Mouse (Mus musculus) liver, embryonic 12.5 days (tissue): Measurements from ENCODE around the gene Naa80. TPM values are rescaled to one million over a fixed set of nuclear protein-coding genes. Genes with fewer than 3 reads are reported as not detected.
A peak's percentile ranks its signal among the peaks of the same experiment; 100 is the strongest.

Experiments used
- ATAC-seq: fragments of 200-750 bp; cut with Nextera tagmentation; 2 replicates; pipeline ENCODE4 v1.8.0; 2017; ENCODE audit warnings: moderate number of reproducible peaks, mild to moderate bottlenecking, moderate library complexity
- H3K27ac ChIP-seq: fragments of 300-500 bp; sonication (generic); 2 replicates; pipeline ENCODE4 v1.5.1; 2016; ENCODE audit warnings: mild to moderate bottlenecking
- H3K27me3 ChIP-seq: fragments of 300-500 bp; sonication (generic); replicated peaks from 2 replicates; pipeline ENCODE4 v1.6.1; 2016; ENCODE audit warnings: mild to moderate bottlenecking, moderate library complexity
- H3K36me3 ChIP-seq: fragments of 300-500 bp; sonication (generic); 2 replicates; pipeline ENCODE4 v1.6.1; 2016; ENCODE audit warnings: mild to moderate bottlenecking, moderate library complexity
- H3K4me1 ChIP-seq: fragments of 300-500 bp; sonication (generic); 2 replicates; pipeline ENCODE4 v1.6.1; 2016
- H3K4me2 ChIP-seq: fragments of 300-500 bp; sonication (generic); 2 replicates; pipeline ENCODE4 v1.6.1; 2016; ENCODE audit warnings: mild to moderate bottlenecking, moderate library complexity
- H3K4me3 ChIP-seq: fragments of 300-500 bp; sonication (generic); 2 replicates; pipeline ENCODE4 v1.5.1; 2016; ENCODE audit warnings: mild to moderate bottlenecking, moderate library complexity
- H3K9ac ChIP-seq: fragments of 300-500 bp; sonication (generic); 2 replicates; pipeline ENCODE4 v1.6.1; 2016; ENCODE audit warnings: mild to moderate bottlenecking, moderate library complexity
- H3K9me3 ChIP-seq: fragments of 300-500 bp; sonication (generic); replicated peaks from 2 replicates; pipeline ENCODE4 v1.6.1; 2016; ENCODE audit warnings: mild to moderate bottlenecking, moderate library complexity
- WGBS: fragments of 180-500 bp; shearing (Covaris S2); methylation state at CpG from one replicate; pipeline ENCODE4 v1.1.7; 2016; ENCODE audit not compliant: insufficient replicate concordance; 5-methylcytosine and 5-hydroxymethylcytosine counted together
- polyA plus RNA-seq: library from polyadenylated mRNA; unstranded; fragments of >200 nt; fragmentation: Nextera tagmentation; extraction: Ambion mirVana; gene quantifications from 2 replicates; pipeline ENCODE4 v1.2.1, GENCODE M21; 2016

The Naa80 gene
- polyA plus RNA-seq: 12.5 and 12.9 TPM in 2 replicates

GRCm38 (mm10) chr9:107578587-107578986 is at the start of gene Naa80:
Gene Naa80, plus strand, starts transcription at chr9:107578887.
- Histone ChIP-seq H3K9ac (peak within 1 kb of the TSS; percentile 15; the same call in 1 of the 2 replicates), H3K4me2 (peak within 1 kb of the TSS; percentile 94), H3K9me3 (no peaks in the 10 kb centered on the region), H3K4me3 (no peak within 1 kb of the TSS), H3K4me1 (peaks cover 70% of the 10 kb centered on the region), H3K27me3 (no peaks in the 10 kb centered on the region), H3K27ac (peak within 1 kb of the TSS; percentile 95), H3K36me3 (peaks cover 15% of the 10 kb centered on the region)
- WGBS: 74% methylated on average over 3 of the region's 3 CpGs
- ATAC-seq: no peak

- peaks cover 25% of the 10 kb centered on the region for H3K36me3 ChIP-seq
- ATAC-seq: peak; percentile 97
These were observed 44.8 kb upstream of the Naa80 start, which contains the start of gene Tmem115 for GRCm38 (mm10) chr9:107533791-107534407. Gene Tmem115, plus strand, starts transcription at chr9:107533945.

GRCm38 (mm10) chr9:107534408-107535202 is 44.1 kb upstream of the Naa80 start:
- H3K36me3 ChIP-seq: peaks cover 32% of the 10 kb centered on the region
- peak overlapping the region; percentile 85 for H3K27ac ChIP-seq
- peak overlapping the region; percentile 87 for H3K4me3 ChIP-seq
- H3K4me2 ChIP-seq: peak overlapping the region; percentile 93
- H3K4me1 ChIP-seq: peaks cover 42% of the 10 kb centered on the region
- under 1% methylated on average over 40 of the region's 40 CpGs for WGBS
- peak; percentile 27 for ATAC-seq
- peaks cover 17% of the 10 kb centered on the region for H3K27me3 ChIP-seq
- H3K9ac ChIP-seq: peak overlapping the region; percentile 94
- H3K9me3 ChIP-seq: no peaks in the 10 kb centered on the region

More at GRCm38 (mm10) chr9:107533791-107534407, 44.8 kb upstream of the Naa80 start, which contains the start of gene Tmem115:
- peak within 1 kb of the TSS; percentile 85 for H3K27ac ChIP-seq
- WGBS: under 1% methylated on average over 48 of the region's 48 CpGs
- peaks cover 22% of the 10 kb centered on the region for H3K27me3 ChIP-seq
- peak within 1 kb of the TSS; percentile 94 for H3K9ac ChIP-seq
- H3K4me1 ChIP-seq: peaks cover 40% of the 10 kb centered on the region
- no peaks in the 10 kb centered on the region for H3K9me3 ChIP-seq
- peak within 1 kb of the TSS; percentile 87 for H3K4me3 ChIP-seq
- H3K4me2 ChIP-seq: peak within 1 kb of the TSS; percentile 93

- no peak overlapping the region for H3K4me3 ChIP-seq
- H3K9ac ChIP-seq: no peak overlapping the region
- peaks cover 41% of the 10 kb centered on the region for H3K36me3 ChIP-seq
- ATAC-seq: no peak
- WGBS: 86% methylated on average over 7 of the region's 7 CpGs
- H3K27me3 ChIP-seq: no peaks in the 10 kb centered on the region
- H3K9me3 ChIP-seq: no peaks in the 10 kb centered on the region
- no peak overlapping the region for H3K4me2 ChIP-seq
- H3K4me1 ChIP-seq: peaks cover 63% of the 10 kb centered on the region
- no peak overlapping the region for H3K27ac ChIP-seq
These were observed 40.5 kb upstream of the Naa80 start for GRCm38 (mm10) chr9:107538231-107538630.

- Histone ChIP-seq H3K4me3 (no peak overlapping the region), H3K4me1 (peaks cover 62% of the 10 kb centered on the region), H3K27ac (no peak overlapping the region), H3K9me3 (no peaks in the 10 kb centered on the region), H3K9ac (no peak overlapping the region), H3K4me2 (no peak overlapping the region), H3K27me3 (no peaks in the 10 kb centered on the region), H3K36me3 (peaks cover 44% of the 10 kb centered on the region)
- no peak for ATAC-seq
- 82% methylated on average over 3 of the region's 3 CpGs for WGBS
These were observed 40.0 kb upstream of the Naa80 start for GRCm38 (mm10) chr9:107538711-107539110.

- Histone ChIP-seq H3K4me1 (peaks cover 56% of the 10 kb centered on the region), H3K9me3 (no peaks in the 10 kb centered on the region), H3K4me3 (no peak overlapping the region), H3K9ac (no peak overlapping the region), H3K4me2 (no peak overlapping the region), H3K36me3 (peaks cover 57% of the 10 kb centered on the region), H3K27me3 (no peaks in the 10 kb centered on the region), H3K27ac (no peak overlapping the region)
- WGBS: 92% methylated on average over 8 of the region's 8 CpGs
- ATAC-seq: no peak
These were observed 38.7 kb upstream of the Naa80 start for GRCm38 (mm10) chr9:107539940-107540339.

- Histone ChIP-seq H3K9ac (no peak overlapping the region), H3K4me2 (no peak overlapping the region), H3K27ac (peak overlapping the region; percentile 28; the same call in 1 of the 2 replicates), H3K4me1 (peaks cover 56% of the 10 kb centered on the region), H3K36me3 (peaks cover 61% of the 10 kb centered on the region), H3K4me3 (no peak overlapping the region), H3K27me3 (no peaks in the 10 kb centered on the region), H3K9me3 (no peaks in the 10 kb centered on the region)
- no peak for ATAC-seq
- 63% methylated on average over 4 of the region's 4 CpGs for WGBS
These were observed 38.3 kb upstream of the Naa80 start for GRCm38 (mm10) chr9:107540420-107540819.

GRCm38 (mm10) chr9:107541005-107541404 is 37.7 kb upstream of the Naa80 start:
- 41% methylated on average over 10 of the region's 10 CpGs for WGBS
- Histone ChIP-seq H3K4me2 (peak overlapping the region; percentile 94), H3K27me3 (no peaks in the 10 kb centered on the region), H3K4me3 (peak overlapping the region; percentile 68), H3K9ac (no peak overlapping the region), H3K36me3 (peaks cover 61% of the 10 kb centered on the region), H3K27ac (peak overlapping the region; percentile 83; the same call in 1 of the 2 replicates), H3K4me1 (peaks cover 55% of the 10 kb centered on the region), H3K9me3 (no peaks in the 10 kb centered on the region)
- ATAC-seq: no peak; the same call in 1 of the 2 replicates

GRCm38 (mm10) chr9:107541474-107542351 is 37.0 kb upstream of the Naa80 start, which contains the start of the genes Cyb561d2 and Nprl2:
Gene Cyb561d2, minus strand, starts transcription at chr9:107542193.
Gene Nprl2, plus strand, starts transcription at chr9:107542226.
- H3K9me3 ChIP-seq: no peaks in the 10 kb centered on the region
- peak within 1 kb of the TSS; percentile 94 for H3K4me2 ChIP-seq
- peak within 1 kb of the TSS; percentile 68 for H3K4me3 ChIP-seq
- ATAC-seq: peak; percentile 81
- H3K27me3 ChIP-seq: no peaks in the 10 kb centered on the region
- peaks cover 58% of the 10 kb centered on the region for H3K36me3 ChIP-seq
- WGBS: under 1% methylated on average over 46 of the region's 46 CpGs
- peaks cover 55% of the 10 kb centered on the region for H3K4me1 ChIP-seq
- H3K9ac ChIP-seq: peak within 1 kb of the TSS; percentile 75
- H3K27ac ChIP-seq: peak within 1 kb of the TSS; percentile 83

GRCm38 (mm10) chr9:107542352-107542686 is 36.4 kb upstream of the Naa80 start:
- WGBS: 1% methylated on average over 11 of the region's 11 CpGs
- Histone ChIP-seq H3K9me3 (no peaks in the 10 kb centered on the region), H3K9ac (peak overlapping the region; percentile 75), H3K36me3 (peaks cover 52% of the 10 kb centered on the region), H3K4me2 (peak overlapping the region; percentile 94), H3K27ac (peak overlapping the region; percentile 83), H3K4me3 (peak overlapping the region; percentile 68), H3K4me1 (peaks cover 55% of the 10 kb centered on the region), H3K27me3 (no peaks in the 10 kb centered on the region)
- peak; percentile 25 for ATAC-seq

GRCm38 (mm10) chr9:107542721-107543120 is 36.0 kb upstream of the Naa80 start:
- peaks cover 55% of the 10 kb centered on the region for H3K4me1 ChIP-seq
- peak overlapping the region; percentile 68 for H3K4me3 ChIP-seq
- H3K36me3 ChIP-seq: peaks cover 48% of the 10 kb centered on the region
- no peak for ATAC-seq
- no peaks in the 10 kb centered on the region for H3K27me3 ChIP-seq
- peak overlapping the region; percentile 75 for H3K9ac ChIP-seq
- 42% methylated on average over 8 of the region's 8 CpGs for WGBS
- peak overlapping the region; percentile 94 for H3K4me2 ChIP-seq
- H3K27ac ChIP-seq: peak overlapping the region; percentile 83
- H3K9me3 ChIP-seq: no peaks in the 10 kb centered on the region
